Mouse (Mus musculus) spleen, embryonic (tissue): ENCODE data around the gene Slc52a3.

Source experiments
- CTCF ChIA-PET: fragments of 350-600 bp; sonication (Branson Sonifier 250); formaldehyde crosslinking; loops from one replicate; lab custom pipeline; 2022; lab: Charles Lee

Gene Slc52a3

DNA sequence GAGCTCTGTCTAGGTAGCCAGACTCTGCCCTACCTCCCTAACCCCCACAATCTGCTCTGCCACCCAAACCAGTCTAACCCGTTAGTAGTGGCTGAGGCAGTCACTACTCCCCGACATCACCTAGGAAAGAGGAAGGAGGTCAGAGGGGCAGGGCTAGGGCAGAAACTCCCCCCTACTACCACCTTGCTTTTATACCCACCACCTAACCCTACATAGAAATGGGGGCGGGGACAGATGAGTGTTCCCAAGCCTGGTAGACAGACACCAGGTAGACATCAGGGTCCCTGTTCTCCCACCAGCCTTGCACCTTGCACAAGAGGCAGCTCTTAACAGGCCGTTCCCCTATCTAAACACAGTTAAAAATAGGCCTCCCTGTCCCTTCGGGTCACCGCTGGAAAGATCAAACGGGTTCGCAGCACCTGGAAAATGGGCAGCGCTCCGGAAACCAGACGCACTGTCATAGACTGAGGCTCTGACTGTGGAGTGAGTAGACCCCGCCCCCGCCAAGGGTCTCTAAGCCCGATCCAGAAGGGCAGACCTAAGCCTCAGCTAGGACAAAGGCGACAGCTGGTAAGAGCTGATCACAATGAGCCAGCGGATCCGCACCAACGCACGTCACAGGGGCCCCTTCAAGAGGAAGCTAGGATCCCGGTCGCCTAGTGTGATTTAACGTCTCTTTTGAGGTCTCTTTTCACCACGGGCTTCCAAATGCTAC, 23.3 kb upstream of the Slc52a3 start:
- CTCF ChIA-PET: interaction anchor here (0.5 kb wide), 1 partner anchor 23 kb away, joined by 7 read pairs; the partner anchor contains the start of gene Slc52a3

DNA sequence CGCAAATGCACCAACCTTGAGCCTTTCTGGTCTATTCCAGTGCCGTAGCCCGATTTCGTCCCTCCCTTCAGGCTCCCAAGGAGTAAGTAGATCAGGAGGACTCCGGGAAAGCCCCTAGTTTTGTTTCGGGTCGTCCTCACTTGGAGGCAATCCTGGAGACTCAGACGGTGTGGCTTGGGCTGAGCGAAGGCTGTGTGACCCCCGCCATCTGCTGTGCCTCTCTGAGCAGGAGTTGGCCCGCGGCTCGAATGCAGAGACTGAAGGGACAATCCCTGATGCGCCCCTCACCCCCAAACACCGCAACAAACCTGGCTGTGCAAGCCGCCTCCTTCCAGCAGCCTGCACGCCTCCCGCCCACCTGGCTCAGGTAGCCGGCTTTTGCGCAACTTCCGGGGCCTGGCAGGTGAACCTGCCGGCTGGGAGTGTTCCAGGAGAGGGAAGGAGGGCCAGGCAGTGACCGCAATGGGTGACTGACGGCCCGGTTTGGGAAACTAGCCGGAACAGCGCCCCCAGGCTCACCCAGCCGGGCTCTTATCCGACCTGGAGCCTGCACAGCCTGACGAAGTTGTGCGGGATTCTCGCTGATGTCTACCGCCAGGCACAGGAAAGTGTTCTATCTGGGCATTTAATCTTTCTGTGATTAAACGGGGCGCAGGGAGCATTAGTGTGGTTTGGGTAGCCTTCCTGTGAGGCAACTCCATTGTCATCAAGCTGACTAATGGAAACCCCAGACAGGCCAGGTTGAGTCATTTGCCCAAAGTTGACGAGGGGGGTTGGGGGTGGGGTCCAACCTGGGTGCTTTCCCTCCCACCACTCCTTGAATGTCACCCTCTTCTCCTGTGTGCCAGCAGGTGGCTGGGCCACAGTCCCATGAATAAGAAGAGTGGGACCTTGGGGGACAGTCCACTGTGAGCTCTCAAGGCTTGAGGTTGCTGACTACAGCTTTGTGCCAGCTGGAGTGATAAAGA, 22.4 kb upstream of the Slc52a3 start:
- CTCF ChIA-PET: interaction anchor here (0.5 kb wide), 1 partner anchor 22 kb away, joined by 7 read pairs; the partner anchor contains the start of gene Slc52a3

DNA sequence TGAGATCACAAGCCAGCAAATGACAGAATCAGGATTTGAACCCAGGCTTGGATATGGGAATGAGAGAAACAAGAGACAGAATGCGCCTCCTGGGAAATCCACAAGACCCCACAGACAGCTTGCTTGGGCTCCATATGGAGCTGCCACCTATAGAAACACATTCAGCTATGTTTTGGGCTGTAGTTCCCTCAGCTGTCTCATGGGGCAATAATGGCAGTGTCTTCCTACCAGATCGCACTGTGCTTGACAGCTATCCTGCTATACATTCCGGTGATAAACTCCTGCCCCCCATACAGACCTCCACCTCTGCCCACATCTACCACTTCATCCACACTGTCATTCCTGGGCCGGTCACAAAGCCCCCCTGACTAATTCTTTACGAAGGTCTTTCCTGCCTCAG, 21.0 kb upstream of the Slc52a3 start:
- CTCF ChIA-PET: no interaction called here

DNA sequence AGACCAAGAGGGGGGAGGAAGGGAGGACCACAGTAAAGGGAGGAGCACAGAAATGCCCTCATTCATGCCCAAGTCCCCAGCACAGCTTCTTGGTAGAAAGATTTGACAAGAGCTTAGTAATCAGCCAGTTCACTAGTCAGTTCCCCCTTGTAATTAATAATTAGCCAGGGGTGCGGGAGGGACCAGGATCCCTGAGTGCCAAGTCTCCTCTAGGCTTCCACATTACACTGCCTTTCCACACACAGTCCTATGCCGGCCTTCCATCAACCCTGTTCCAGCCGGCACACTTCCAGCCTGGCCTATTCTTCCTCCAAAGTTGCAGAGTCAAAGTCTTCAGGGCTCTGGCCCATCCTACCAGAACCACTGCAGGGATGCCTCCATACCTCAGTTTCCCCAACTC, 20.2 kb upstream of the Slc52a3 start:
- CTCF ChIA-PET: no interaction called here

DNA sequence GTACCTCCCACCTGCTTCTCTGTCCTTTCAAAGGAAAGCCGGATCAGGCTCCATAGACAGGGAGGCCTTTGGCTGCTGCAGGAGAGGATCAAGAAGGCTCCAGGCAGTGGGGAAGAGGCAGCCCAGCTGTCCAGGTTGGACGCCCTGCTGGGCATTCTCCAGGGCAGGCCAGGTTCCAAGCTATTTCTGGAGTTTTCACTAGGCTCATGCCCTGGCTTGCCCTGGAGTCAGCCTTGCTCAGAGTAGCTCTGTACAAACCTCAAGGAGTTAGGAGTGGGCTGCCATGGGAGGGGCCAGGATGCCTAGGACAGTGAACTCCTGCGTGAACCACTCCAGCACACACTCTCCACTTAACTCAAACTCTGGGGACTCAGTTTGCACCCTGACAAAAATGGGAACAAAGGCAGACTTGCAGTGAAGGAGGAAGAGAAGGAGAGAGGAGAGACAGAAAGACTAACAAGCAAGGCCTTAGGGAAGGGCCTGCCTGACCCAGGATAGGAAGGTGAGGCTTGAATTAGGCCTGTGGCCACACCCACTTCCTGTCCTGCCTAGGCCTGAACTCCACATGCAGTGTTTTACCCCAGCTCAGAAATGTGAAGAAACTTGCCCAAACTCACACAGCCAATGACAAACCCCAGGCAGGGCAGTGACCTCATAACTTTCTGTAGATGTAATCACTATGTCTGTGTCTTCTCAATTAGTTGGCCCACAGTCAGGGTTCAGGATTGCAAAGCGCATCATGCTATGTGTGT, 18.4 kb upstream of the Slc52a3 start:
- CTCF ChIA-PET: no interaction called here

DNA sequence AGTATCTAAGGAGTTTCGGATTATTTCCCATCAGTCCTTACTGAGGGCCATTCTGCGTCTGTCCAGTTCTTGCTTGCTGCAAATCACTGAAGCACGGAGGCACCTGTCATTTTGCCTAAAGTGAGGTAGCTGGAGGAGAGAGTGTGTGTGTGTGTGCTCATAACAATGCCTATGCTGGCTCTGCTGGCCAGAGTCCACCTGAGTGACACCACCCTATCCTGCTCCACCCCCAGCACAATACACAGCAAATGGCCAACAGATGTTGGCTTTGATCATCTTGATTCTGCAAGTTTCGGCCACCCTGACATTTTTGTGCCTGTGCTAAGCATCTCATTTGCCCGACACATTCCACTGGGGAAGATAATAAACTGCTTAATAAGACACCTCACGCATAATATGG, 17.8 kb upstream of the Slc52a3 start:
- CTCF ChIA-PET: no interaction called here

DNA sequence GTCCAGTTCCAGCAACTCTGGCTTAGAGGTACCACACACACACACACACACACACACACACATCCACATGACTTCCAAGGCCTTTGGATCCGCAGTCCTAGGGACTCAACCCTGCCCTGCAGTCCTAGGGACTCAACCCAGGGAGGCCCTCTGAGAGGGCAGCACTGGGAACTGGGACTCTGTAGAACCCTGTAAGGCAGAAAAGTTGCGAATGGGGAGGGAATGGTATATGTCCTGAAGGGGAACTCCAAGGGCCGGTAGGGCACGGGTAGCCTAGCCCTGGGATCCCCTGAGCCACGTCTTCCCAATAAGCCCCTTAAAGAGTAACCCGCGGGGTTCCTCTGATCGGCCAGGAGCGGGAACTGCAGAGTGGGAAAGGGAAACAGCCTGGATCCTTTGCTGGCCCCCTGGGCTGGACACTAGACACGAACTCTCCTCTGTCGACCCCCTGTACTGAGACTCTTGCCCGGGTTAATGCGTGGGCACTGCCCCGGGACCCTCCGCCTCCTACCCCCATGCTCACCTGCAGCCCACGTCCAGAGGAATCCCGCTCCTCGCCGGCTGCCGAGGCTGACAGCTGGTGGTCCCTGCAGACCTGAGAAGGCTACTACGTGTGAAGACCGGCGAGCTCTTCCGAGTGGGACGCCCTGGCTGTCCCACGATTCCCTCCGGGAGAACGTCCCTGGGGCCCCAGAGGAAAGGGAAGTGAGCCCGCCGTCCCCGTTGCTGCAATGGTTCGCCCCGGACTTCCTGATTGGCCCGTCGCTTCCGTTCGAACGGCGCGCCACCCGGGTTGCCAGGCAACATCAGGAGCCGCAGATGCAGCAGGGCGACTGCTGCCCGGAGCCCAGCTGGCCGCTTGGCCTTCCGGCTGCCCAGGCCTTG, 16.6 kb upstream of the Slc52a3 start, which contains the start of gene Fam110a:
Gene Fam110a, minus strand, starts transcription at position 750 of the 885 bp plus-strand sequence.
- CTCF ChIA-PET: no interaction called here

DNA sequence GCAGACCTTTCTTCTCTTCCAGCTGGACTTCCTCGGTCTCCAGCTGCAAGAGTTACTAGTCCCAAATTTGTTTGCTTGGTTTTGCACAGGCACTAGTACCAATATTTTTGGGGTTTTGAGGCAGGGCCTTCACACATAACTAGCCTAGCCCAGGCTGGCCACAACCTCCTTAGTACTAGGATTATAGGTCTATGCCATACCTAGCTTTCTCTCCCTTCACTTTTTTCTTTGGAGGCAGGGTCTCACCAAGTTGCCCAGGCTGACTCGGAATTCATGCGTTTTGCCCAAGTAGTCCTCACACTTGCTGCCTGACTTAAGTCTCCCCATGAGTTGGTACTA, 16.0 kb upstream of the Slc52a3 start:
- CTCF ChIA-PET: no interaction called here

DNA sequence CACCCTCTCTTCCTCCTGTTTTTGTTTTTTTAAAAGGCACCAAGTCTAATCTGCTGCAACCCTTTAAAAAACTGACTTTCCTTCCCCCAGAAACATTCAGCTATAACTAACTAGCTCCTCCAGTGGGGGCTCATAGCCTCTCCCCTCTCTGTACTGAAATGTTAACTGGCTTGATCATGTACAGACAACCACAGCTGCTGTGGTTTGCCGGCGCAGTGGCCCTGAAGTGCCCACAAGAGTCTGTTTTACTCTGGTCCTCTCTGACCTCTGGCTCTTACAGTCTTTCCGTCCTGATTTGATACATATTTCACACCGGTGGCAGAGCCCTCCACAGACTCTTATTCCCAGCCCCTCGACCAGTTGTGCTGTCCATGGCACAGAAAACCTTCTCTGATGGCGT, 15.0 kb upstream of the Slc52a3 start:
- CTCF ChIA-PET: no interaction called here

DNA sequence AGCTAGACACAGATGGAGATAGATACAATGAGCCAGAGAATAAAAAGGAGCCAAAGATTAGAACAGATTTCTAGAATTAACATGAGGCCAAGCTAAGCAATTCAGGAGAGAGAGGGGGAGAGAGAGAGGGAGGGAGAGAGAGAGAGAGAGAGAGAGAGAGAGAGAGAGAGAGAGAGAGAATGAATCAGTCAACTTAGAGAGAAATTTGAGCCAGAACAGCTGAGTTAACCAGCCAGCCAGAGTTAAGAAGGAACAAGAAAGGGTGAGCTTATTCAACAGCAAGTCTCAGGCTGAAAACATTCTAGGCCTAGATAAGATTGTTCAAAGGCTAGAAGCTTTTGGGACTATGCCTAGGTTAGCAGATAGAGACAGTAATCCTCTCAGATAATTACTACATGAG, 13.8 kb upstream of the Slc52a3 start:
- CTCF ChIA-PET: no interaction called here

DNA sequence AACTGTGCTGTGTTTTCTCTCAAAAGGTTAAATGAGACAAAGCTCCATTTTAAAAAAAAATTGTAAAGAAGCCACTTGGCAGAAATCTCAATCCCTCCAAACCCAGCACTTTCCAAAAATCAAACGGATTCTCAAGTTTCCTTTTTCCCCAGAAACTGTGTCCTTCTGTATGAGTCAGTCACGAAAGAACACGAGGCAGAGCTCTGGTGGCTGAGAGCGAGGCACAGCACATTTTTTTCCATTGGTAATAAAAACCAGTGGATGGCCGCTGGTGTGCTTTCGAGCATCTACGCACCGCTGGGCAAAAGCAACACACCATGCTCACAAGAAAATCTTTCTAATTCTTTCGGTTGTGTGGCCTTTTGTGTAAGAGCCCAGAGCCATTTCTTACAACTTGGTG, 12.3 kb upstream of the Slc52a3 start:
- CTCF ChIA-PET: no interaction called here

DNA sequence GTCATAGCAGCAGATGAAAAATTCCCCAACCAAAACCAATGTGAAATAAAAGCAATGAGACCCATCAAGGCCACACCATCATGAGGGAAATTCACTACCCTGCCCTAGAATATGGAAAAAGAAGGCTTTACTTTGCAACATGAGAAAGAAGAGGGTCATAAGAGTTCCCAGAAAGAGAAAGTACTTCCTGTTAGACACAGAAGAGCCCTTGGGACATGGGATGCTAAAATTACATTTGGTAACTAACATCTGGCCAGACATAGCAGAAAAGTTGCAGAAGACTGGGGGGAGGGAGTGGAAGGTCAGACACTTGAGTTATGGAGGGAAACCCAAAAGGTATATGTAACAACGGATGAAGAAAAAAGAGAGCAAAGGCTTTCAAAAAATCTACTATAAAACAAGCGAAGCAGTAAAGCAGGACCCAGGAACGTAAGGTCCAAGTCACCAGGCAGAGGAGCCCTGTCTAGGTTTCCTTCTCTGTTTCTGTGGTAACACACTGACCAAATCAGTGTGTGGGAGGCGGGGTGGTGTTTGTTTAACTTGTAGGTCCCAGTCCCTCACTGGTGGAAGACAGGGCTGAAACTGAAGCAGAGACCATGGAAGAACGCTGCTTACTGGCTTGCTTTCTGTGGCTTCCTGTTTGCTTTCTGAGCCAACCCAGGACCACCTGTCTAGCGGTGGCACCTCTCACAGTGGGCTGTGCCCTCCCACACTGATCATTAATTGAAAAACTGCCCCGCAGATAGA, 10.7 kb upstream of the Slc52a3 start:
- CTCF ChIA-PET: no interaction called here

DNA sequence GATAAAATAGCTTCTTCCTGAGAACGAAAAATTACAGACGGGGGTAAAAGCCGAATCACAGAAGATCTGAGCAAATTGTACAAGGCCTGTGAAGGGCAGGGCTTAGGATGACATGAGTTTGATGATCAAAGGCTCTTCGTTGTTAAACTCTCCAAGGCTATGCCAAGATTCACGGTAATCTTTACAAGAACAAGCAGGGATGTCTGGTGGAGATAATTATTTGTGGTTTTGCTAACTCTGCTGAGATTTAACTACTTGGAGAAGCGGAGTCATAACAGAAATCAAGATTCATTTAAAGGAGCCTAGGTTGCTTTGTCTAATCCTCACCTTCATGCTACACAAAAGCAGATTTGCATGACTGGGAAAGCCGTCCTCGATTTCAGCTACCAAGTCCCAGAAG, 9.4 kb upstream of the Slc52a3 start:
- CTCF ChIA-PET: no interaction called here

DNA sequence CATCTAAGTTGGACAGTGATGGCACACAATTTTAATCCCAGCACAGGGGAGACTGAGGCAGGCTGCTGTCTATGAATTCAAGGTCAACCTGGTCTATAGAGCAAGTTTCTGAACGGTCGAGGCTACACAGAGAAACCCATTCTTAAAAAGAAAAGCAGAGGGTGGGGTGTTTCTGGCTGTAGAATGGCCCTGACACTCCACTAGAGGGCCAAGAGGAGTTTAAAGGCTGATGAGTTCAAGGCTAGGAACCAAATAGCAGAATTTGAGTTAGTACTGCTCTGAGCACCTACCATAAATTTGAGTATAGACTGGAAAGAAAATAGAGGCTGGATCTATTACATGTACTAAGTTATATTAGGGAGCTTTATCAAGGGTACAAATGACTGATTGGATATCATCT, 7.3 kb upstream of the Slc52a3 start:
- CTCF ChIA-PET: no interaction called here

DNA sequence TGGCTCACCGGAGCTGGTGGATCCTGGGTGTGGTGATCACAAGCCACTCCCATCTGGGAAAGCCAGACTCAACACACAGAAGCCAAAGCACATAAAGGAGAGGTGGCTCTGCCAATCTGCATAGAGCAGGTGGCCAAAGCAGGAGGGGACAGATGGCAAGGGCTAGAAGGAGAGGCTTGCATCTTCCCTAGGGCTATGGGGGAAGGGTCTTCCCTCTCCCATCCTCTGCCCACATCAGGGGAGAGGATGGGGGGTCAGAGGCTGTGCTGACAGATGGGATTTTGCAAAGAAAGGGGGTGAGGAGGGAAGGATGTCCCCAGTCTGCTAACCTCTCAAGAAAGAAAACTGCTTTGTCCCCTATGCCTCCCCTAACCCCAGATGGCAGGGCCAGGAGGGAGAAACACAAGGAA, 5.3 kb upstream of the Slc52a3 start:
- CTCF ChIA-PET: no interaction called here

DNA sequence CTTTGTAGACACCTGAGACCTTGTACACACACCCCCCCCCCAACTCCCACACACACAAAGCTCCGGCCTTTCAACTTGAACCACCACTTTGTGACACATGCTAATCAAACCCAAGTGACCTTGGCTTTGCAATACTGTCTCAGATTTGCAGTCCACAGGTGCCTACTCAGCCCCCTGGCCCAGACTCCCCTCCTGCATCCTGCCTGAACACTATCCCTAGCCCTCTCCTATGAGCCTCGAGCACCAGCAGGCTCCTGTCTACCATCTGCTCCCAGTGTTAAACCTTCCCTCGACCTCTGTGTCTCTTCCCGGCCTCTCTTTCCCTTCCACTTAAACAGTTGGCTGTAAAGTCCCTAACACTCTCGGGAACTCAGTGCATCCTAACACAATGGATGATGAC, 4.9 kb upstream of the Slc52a3 start:
- CTCF ChIA-PET: no interaction called here

DNA sequence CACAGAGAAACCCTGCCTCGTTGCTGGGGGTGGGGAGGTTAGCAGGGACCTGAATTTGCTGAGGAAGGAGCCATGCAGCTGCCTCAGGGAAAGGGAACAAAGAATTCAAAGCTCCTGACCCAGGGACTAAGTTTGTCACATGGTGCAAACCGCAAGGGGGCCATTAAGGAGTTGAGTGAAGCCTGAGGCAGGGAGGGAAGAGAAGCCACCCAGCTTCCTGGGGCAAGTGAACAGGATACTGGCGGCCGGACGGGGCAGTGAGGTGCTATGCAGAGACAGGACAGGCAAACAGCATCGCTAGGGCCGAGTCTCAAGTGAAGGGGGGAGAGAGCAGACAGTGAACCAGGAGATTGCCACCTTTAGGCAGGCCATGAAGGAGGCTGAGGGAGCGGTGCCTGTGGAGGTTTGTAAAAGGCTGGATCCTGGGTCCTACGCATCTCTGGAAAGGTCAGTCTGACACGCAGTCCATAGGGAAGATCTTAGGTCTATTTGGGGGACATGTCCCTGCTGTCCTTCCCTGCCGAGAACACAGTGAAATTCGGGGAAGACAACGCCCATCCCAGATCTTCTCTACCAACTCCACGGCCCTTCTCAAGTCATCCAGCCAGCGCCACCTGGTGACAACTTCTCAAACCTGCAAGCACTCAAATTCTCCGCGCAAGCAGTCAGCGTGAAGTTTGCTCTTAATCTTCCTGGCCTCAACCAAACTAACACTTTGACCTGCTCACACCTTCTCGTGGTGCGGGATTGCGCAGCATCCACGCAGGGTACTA, 1.8 kb upstream of the Slc52a3 start:
- CTCF ChIA-PET: interaction anchor here (0.5 kb wide), 1 partner anchor 62 kb away, joined by 3 read pairs; no protein-coding TSS in a partner anchor

DNA sequence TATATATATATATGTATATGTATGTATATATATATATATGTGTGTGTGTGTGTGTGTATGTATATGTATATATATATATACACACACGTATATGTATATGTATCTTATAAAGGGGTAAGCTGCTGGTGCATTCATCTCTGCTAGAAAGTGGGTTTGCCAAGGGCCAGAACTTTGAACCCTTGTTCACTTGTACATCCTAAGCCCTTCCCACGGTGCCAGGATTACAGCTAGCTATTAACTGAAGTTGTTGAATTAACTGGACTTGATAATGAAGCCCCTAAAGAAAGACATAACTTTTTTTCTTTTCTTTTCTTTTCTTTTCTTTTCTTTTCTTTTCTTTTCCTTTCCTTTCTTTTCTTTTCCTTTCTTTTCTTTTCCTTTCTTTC, 872 bp downstream of the Slc52a3 start:
- CTCF ChIA-PET: interaction anchor here (0.5 kb wide), 1 partner anchor 10 kb away, joined by 3 read pairs; no protein-coding TSS in a partner anchor

DNA sequence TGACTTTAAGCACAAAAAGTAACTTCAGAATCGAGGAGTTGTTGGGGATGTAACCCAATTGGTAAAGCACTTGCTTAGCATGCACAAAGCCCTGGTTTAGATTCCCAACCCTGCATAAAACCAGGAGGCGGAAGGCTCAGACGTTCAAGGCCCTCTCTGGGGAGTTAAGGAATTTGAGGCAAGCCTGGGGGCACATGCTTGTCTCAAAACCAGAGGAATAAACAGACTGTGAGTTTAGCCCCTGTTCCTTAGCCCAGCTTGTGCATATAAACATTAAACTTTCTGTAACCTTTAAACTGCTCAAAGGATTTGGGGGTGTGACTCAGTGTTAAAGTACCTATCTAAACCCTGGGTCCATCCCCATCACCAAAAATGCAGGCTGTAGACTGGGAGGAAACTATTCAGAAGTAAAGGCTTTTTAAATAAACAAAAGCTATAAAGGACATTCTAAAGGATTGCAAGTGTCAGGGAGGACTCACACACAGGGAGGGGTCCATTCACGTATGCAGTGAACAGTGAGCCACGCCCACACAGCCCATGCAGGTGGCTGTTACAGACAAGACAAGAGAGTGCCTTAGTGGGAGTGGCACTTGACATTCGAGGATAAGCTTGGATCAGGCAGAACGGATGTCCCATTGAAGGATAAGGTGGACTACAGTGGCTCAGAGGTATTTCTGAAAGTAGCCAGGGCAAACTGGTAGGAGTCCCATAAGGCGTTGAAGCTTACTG, 1.6 kb downstream of the Slc52a3 start:
- CTCF ChIA-PET: no interaction called here
